Mouse (Mus musculus): ENCODE measurements around the gene Gm20388.

- TF ChIP-seq CTCF (IDR thresholded peaks at IDR 0.05; ENCODE audit: low read depth, low read length): no peak
- no peak for TF ChIP-seq TAL1 (conservative IDR thresholded peaks at IDR 0.05; ENCODE audit: low read depth, low read length)
Observed at GRCm38 (mm10) chr8:119861706-119862389, 48.8 kb upstream of the Gm20388 start, which contains the start of gene Klhl36.

Data from G1E (cell line).